Mouse (Mus musculus) thymus, adult 2 months (tissue): ENCODE data around the gene Sox10.

Experiments used
- CTCF ChIP-seq: fragments of 200-500 bp; IDR thresholded peaks from 2 replicates; pipeline ENCODE4 v1.5.1; 2012; ENCODE audit warnings: mild to moderate bottlenecking, control low read depth, low read length, moderate library complexity, borderline replicate concordance; ENCODE audit not compliant: control insufficient read depth, poor library complexity, insufficient read depth; ENCODE audit errors: extremely low read depth
- POLR2A ChIP-seq: fragments of 200-500 bp; IDR thresholded peaks from 2 replicates; pipeline ENCODE4 v1.6.1; 2012; ENCODE audit warnings: mild to moderate bottlenecking, low read length, control low read depth, moderate library complexity; ENCODE audit not compliant: control insufficient read depth, poor library complexity, insufficient read depth; ENCODE audit errors: extremely low read depth

GRCm38 (mm10) chr15:79134496-79135270 is 30.4 kb downstream of the Sox10 start:
- TF ChIP-seq POLR2A (no peak), CTCF (no peak)
